Mouse (Mus musculus): ENCODE results near the gene Kcnq5.

Kcnq5 gene

GRCm38 (mm10) chr1:21961251-21962082 lies at the start of gene Kcnq5:
Gene Kcnq5 (minus strand): TSS chr1:21961942.
- DNase-seq (ENCODE audit: low spot score), result peak; percentile 36

GRCm38 (mm10) chr1:21979755-21980154 lies 18.0 kb upstream of the Kcnq5 start:
- DNase-seq (ENCODE audit: low spot score), result no peak

- DNase-seq (ENCODE audit: low spot score), result no peak
These were observed 17.6 kb upstream of the Kcnq5 start for GRCm38 (mm10) chr1:21979292-21979691.

DNA sequence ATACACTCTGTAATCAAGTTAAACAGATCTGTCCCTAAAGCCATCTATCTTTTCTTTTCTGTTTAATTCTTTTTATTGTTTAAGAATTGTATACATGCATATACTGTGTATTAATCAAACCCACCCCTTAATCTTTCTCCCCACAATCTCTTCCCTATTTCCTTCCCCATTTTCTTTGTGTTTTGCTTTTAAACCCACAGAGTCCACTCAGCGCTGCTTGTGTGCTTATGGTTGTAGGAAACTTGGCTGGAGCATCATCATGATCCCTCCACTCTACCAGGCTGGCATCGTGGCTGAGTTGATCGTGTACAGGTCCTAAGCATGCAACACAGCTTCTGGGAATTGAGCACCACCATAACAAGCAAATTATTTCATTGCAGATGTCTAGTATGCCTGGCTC lies 12.3 kb upstream of the Kcnq5 start:
- DNase-seq (ENCODE audit: low spot score), result no peak

- no peak for DNase-seq (ENCODE audit: low spot score)
These were observed 5.4 kb upstream of the Kcnq5 start for GRCm38 (mm10) chr1:21967139-21967538.

- DNase-seq (ENCODE audit: low spot score), result no peak
These were observed 1.4 kb upstream of the Kcnq5 start for GRCm38 (mm10) chr1:21962896-21963864.

DNA sequence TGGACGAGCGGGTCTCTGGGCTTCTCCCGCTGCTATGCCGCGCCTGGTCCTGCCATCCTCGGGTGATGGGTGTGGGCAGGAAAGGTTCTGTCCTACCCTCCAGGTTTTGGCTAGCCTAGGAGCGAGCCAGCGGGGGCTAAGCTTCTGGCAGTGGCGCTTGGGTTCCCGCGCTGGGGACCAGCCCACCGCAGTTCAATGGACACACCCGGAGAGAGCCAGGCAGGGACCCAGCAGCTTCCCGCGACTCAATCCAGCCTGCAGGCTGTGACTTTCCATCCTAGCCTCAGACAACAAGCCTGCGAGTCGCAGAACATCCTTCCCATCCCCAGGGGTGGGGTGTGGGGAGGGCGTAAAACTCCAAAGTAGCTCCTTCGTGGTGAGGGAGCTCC lies 335 bp upstream of the Kcnq5 start:
- DNase-seq (ENCODE audit: low spot score), result no peak

GRCm38 (mm10) chr1:21960421-21961250 lies 1.1 kb downstream of the Kcnq5 start:
- no peak for DNase-seq (ENCODE audit: low spot score)

DNA sequence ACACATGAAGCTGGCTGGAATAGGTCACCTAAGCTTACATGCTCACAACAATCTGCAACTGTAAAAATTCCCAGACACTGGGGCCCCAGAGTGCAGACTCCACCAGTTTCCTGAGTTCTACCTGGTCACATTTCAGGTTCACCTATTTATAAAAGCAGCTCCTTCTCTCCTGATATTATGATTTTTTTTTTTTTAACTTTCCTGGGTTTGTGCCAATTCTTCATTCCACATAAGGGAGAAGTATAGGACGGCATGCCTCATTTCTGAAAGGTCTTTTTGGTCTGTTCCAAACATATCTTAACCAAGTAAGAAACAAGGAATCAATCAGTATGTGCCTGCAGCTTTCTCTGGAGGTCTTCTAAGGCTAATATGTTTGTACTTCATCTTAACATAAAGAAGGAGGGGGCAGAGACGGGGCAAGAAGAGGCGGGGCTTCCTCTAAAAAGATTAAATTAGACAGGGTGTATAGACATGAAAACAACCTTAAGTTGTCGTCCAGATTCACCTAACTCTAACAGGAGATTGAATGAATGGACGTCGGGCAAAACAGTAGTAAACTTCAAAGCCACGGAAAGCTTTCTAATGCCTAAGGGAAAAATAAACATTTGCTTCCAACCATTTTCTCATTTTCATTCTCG lies 2.0 kb downstream of the Kcnq5 start:
- no peak for DNase-seq (ENCODE audit: low spot score)

- no peak for DNase-seq (ENCODE audit: low spot score)
These were observed 3.7 kb downstream of the Kcnq5 start for GRCm38 (mm10) chr1:21958013-21958412.

DNA sequence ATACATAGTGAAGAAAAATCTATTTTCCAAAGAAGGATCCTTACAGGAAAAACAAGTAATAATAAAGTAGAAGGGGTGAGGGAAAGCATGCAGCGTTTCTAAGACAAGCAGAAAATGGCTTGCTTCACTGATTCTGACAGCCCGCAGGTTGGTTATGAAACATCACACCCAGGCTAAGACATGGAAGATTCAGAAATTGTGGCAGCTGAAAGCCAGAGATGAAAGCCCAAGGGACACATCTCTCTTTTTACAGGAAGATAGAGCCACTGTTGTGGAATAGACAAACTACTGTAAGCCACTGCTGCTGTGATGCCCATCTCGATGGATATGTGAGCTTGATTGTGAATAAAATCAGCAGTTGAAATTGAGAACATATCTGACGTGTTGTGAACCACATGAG lies 20.9 kb downstream of the Kcnq5 start:
- no peak for DNase-seq (ENCODE audit: low spot score)

DNA sequence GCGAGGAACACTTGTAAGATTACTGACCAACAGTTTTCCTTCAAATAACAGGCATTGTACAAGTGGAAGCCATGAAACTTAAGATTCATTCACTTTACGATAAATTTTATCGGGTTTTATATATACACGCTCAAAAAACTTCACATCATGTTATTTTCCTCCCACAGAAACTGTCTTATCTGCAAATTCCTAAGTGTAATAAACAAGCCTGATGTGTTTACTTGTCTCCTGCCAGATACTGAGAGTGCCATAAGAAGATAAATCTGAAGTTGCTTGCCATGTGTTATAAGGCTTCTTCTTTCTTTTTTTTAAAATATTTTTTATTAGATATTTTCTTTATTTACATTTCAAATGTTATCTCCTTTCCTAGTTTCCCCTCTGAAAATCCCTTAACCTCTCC lies 34.6 kb downstream of the Kcnq5 start:
- no peak for DNase-seq (ENCODE audit: low spot score)

- DNase-seq (ENCODE audit: low spot score), result no peak
These were observed 38.5 kb downstream of the Kcnq5 start for GRCm38 (mm10) chr1:21923293-21923642.

DNA sequence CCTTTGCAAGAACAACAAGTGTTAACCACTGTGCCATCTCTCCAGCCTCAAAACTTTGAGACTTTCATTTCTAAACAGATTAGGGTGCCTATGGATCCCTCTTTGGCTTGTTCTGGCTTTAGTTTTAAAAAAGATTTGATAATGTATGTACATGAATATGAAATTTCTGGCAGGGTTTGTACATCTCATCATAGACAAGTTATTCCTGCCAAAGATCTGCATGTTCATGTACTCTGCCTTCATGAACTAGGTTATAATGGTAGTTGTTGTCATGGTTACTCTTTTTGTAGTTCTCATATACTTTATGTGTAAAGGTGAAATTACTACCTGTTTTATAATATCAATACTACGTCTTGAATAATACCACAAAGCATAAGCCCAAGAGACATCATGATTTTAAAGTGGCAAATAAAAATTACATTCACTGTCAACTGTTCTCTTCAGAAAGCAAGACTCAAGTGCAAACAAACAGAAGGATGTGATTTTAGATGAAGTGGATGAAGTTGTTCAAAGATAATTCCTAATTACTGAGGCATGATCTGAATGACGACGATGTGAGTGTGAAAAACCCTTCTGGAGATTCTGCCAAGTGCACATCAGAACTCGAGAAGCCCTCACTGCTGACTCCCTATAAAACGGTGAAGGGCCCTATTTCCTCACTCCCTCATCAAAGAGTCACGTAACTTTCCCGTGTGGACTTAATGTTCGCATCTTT lies 39.0 kb downstream of the Kcnq5 start:
- DNase-seq (ENCODE audit: low spot score), result no peak

DNA sequence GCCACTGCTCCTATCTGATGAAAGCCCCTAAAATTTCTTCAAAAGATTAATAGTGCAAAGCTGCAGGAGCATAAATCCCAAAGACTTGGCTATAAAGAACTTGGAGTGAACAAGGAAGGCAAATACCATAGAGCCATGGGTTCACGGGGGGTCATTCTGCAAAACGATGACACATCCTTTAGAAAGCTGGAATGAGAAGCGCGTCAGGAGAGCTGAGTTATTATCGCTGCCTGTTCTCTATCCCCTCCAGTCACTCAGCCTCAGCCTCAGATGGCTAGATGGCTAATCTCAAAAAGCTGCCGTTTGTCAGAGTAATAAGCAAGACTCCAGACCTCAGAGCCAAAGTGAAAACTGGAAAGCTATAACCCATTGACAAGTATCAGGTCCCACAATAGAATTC lies 42.5 kb downstream of the Kcnq5 start:
- no peak for DNase-seq (ENCODE audit: low spot score)

- DNase-seq (ENCODE audit: low spot score), result no peak
These were observed 65.5 kb downstream of the Kcnq5 start for GRCm38 (mm10) chr1:21896067-21896719.

- DNase-seq (ENCODE audit: low spot score), result no peak
These were observed 78.0 kb downstream of the Kcnq5 start for GRCm38 (mm10) chr1:21883747-21884146.

DNA sequence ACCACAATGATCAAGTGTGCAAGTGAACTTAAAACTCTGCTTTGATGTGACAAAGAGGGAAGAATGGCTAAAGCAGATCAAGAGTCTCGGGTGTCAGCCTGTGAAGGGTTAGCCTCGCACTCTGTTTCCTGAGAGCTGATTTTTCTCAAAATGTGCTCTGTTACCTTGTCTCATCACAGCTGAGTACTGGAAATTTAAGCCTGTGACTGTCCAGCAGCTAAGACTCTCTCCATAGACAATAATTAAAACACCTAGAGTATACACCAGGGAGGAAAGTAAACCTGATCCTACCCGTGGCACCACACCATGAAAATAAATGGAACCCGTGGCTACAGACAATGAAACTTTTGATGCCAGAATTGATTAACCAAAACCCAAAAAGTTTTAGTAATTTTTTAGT lies 90.9 kb downstream of the Kcnq5 start:
- DNase-seq (ENCODE audit: low spot score), result no peak

DNA sequence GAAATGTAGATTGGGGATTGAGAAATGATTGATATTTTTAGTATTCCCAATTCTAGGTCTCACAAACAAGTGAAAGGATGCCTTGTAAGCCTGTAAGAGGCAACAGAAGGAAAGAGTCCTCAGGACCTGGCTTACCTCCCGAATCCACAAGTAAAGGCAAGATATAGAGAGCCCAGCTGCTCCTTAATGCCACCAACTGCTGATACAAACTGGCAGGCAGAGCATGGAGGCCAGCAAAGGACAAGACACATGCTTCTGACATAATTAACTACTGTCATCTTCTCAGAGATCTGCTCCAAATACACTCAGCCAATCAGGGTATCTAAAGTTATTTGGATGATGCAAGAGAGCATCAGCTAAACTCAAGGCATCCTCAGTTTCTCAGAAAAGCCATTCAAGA lies 93.3 kb downstream of the Kcnq5 start:
- DNase-seq (ENCODE audit: low spot score), result no peak

- no peak for DNase-seq (ENCODE audit: low spot score)
These were observed 105.3 kb downstream of the Kcnq5 start for GRCm38 (mm10) chr1:21856399-21856798.

GRCm38 (mm10) chr1:21838534-21838933 lies 123.2 kb downstream of the Kcnq5 start:
- DNase-seq (ENCODE audit: low spot score), result no peak
